Mouse (Mus musculus) ES-E14 (cell line): ENCODE measurements around the gene Olfr1137. TPM values are rescaled to one million over a fixed set of nuclear protein-coding genes. Genes with fewer than 3 reads are reported as not detected.

Experiments used
- DNase-seq: peaks from one replicate; pipeline ENCODE4 v3.0.0-alpha.2; 2013; ENCODE audit warnings: low read depth, low spot score
- H3K27ac ChIP-seq: 2 replicates; pipeline ENCODE4 v1.5.1; 2012; ENCODE audit warnings: low read depth, mild to moderate bottlenecking, low read length, moderate library complexity, mixed read lengths; ENCODE audit not compliant: poor library complexity, insufficient read depth, severe bottlenecking
- H3K36me3 ChIP-seq: 2 replicates; pipeline ENCODE4 v1.6.1; 2012; ENCODE audit warnings: mild to moderate bottlenecking, low read length, moderate library complexity, mixed read lengths; ENCODE audit not compliant: control insufficient read depth, poor library complexity, insufficient read depth, severe bottlenecking
- H3K4me1 ChIP-seq, 2 experiments: fragments of 150-350 bp in 1 of 2; sonication (generic) in 1 of 2; 2 replicates each; pipeline ENCODE4 v1.6.1; 2012; ENCODE audit warnings: low read length in 2 of 2, mild to moderate bottlenecking in 1 of 2, mixed read lengths in 1 of 2; ENCODE audit not compliant: control insufficient read depth in 2 of 2, insufficient read depth in 2 of 2, poor library complexity in 1 of 2
- H3K4me3 ChIP-seq, 2 experiments: fragments of 150-350 bp in 1 of 2; sonication (generic) in 1 of 2; 2 replicates each; pipeline ENCODE4 v1.5.1; 2012; ENCODE audit warnings: low read length in 2 of 2, low read depth in 1 of 2, mild to moderate bottlenecking in 1 of 2, mixed read lengths in 1 of 2; ENCODE audit not compliant: insufficient read depth in 1 of 2, poor library complexity in 1 of 2, severe bottlenecking in 1 of 2
- H3K9ac ChIP-seq: 2 replicates; pipeline ENCODE4 v1.6.1; 2012; ENCODE audit warnings: low read depth, mild to moderate bottlenecking, low read length, mixed read lengths; ENCODE audit not compliant: poor library complexity, insufficient read depth, severe bottlenecking
- H3K9me3 ChIP-seq: fragments of 150-350 bp; sonication (generic); 2 replicates; pipeline ENCODE4 v1.6.1; 2012; ENCODE audit warnings: low read depth, mild to moderate bottlenecking, low read length; ENCODE audit not compliant: control insufficient read depth, insufficient read depth
- CHD2 ChIP-seq: IDR thresholded peaks from 2 replicates; pipeline ENCODE4 v1.6.1; 2014; ENCODE audit warnings: mild to moderate bottlenecking, low read depth, low read length, inconsistent platforms
- HCFC1 ChIP-seq: IDR thresholded peaks from 2 replicates; pipeline ENCODE4 v1.6.1; 2012; ENCODE audit warnings: low read length, inconsistent platforms, borderline replicate concordance; ENCODE audit not compliant: insufficient read depth
- MAFK ChIP-seq: IDR thresholded peaks from 2 replicates; pipeline ENCODE4 v1.6.1; 2014; ENCODE audit warnings: mild to moderate bottlenecking, low read depth, low read length, inconsistent platforms; ENCODE audit not compliant: insufficient read depth
- ZC3H11A ChIP-seq: IDR thresholded peaks from 2 replicates; pipeline ENCODE4 v1.6.1; 2012; ENCODE audit warnings: low read depth, mild to moderate bottlenecking, inconsistent platforms, low read length, borderline replicate concordance
- ZNF384 ChIP-seq: IDR thresholded peaks from 2 replicates; pipeline ENCODE4 v1.6.1; 2012; ENCODE audit warnings: low read depth, low read length, inconsistent platforms
- in situ Hi-C, 2 experiments: fragments of 600-800 bp; cut with MboI; formaldehyde crosslinking; loops; one replicate each; pipeline ENCODE4 v1.15.1; 2025; ENCODE audit warnings: low sequenced_read_pairs in 2 of 2, inconsistent platforms in 1 of 2; ENCODE audit not compliant: unreplicated experiment in 2 of 2
- total RNA-seq: library from RNA; depleted of rRNA; stranded (reverse); fragments of 300-350 nt; gene quantifications from 2 replicates; pipeline ENCODE4 v1.2.3, GENCODE M21; 2012; rRNA removed

Olfr1137 gene
- total RNA-seq: not detected in 2 replicates

DNA sequence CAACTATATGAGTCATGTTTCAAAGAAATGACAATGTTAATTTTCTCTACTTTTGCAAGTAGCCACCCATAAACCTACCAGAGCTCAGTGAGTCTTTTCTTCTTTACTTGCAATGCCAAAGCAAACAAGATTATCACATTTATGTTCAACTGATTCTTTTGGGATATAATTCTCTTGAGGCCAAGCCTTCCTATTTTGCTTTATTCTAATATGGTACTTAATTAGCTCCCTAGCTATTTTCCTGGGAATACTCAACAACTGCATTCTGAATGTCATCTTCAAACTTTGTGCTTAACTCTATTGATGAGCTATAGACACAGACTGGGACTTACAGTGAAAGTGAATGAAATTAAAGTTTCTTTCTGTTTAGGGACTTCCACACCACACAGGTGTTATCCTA, at the start of gene Olfr1137:
TSS of gene Olfr1137 (minus strand) at position 101 of the 400 bp plus-strand sequence.
- Histone ChIP-seq H3K9me3 (no peaks in the 10 kb centered on the region), H3K4me1 (no peaks in the 10 kb centered on the region), H3K27ac (no peak within 1 kb of the TSS), H3K9ac (no peak within 1 kb of the TSS), H3K4me3 (no peak within 1 kb of the TSS), H3K36me3 (no peaks in the 10 kb centered on the region)
- TF ChIP-seq ZC3H11A (no peak), ZNF384 (no peak), MAFK (no peak), CHD2 (no peak), HCFC1 (no peak)
- DNase-seq: no peak
- in situ Hi-C loops: no loop called here

DNA sequence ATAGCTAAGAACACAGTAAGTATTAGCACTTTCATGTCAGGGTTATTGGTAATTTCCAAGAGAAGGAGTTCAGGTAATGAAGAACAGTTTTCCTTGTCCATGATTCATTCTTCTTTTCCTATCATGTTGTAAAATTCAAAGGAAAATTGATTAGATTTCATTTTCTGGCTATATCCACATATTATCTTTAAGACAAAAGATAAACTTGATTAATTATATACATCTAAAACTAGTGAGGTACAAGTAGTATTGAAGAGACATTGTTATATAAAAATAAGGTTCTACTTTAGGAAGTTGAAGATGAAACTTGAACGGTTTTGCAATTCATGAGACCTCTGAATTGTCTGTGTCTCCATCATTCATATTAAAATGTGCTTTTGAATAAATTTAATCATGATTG, 40.9 kb upstream of the Olfr1137 start, which contains the start of gene Olfr1141:
TSS of gene Olfr1141 (minus strand) at position 101 of the 400 bp plus-strand sequence.
- H3K27ac ChIP-seq: no peak within 1 kb of the TSS
- in situ Hi-C loops: no loop called here
- DNase-seq: no peak
- no peaks in the 10 kb centered on the region for H3K36me3 ChIP-seq
- H3K9me3 ChIP-seq: no peaks in the 10 kb centered on the region
- TF ChIP-seq CHD2 (no peak), MAFK (no peak), HCFC1 (no peak), ZNF384 (no peak), ZC3H11A (no peak)
- no peaks in the 10 kb centered on the region for H3K4me1 ChIP-seq
- H3K9ac ChIP-seq: no peak within 1 kb of the TSS
- H3K4me3 ChIP-seq: no peak within 1 kb of the TSS

DNA sequence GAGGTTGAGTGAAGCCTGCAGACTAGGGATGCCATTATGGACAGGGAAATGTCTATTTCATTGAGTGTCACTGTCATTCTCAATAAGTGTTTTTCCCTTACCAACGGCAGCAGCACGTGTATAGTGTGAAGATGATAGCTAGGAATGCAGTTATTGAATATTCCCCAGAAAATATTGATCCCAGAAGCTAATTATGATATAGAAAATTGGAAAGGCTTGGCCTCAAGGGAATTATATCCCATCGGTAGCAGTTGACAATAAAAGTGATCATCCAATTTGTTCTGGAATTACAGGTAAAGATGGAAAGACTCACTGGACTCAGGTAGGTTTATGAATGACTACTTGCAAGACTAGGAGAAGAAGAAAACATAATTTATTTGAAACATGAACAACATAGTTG, 30.5 kb upstream of the Olfr1137 start, which contains the start of gene Olfr1140:
TSS of gene Olfr1140 (plus strand) at position 301 of the 400 bp plus-strand sequence.
- Histone ChIP-seq H3K4me3 (no peak within 1 kb of the TSS), H3K4me1 (no peaks in the 10 kb centered on the region), H3K27ac (no peak within 1 kb of the TSS), H3K9ac (no peak within 1 kb of the TSS), H3K36me3 (no peaks in the 10 kb centered on the region), H3K9me3 (no peaks in the 10 kb centered on the region)
- no peak for DNase-seq
- in situ Hi-C loops: no loop called here
- TF ChIP-seq MAFK (no peak), ZNF384 (no peak), CHD2 (no peak), ZC3H11A (no peak), HCFC1 (no peak)

DNA sequence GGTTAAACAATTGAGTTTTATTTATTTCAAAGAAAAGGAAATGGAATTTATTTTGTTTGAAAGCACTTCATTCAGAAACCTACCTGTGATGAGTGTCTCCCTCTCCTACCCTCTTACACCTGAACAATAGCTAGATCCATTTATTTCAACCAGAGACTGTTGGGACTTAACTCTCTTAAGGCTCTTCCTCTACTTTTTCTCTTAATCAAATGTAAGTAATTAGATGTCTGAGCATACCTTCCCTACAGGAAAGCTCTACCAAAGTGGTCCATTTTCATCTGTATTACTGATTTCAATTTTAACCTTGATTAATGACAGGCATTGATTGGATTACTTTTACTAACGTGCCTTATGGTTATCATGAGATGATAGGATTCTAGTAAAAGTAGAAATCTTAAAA, 26.9 kb upstream of the Olfr1137 start, which contains the start of gene Olfr1138:
TSS of gene Olfr1138 (minus strand) at position 101 of the 400 bp plus-strand sequence.
- Histone ChIP-seq H3K4me1 (no peaks in the 10 kb centered on the region), H3K36me3 (no peaks in the 10 kb centered on the region), H3K4me3 (no peak within 1 kb of the TSS), H3K9ac (no peak within 1 kb of the TSS), H3K9me3 (no peaks in the 10 kb centered on the region), H3K27ac (no peak within 1 kb of the TSS)
- TF ChIP-seq MAFK: no peak
- no peak for TF ChIP-seq CHD2
- no peak for TF ChIP-seq HCFC1
- no peak for TF ChIP-seq ZC3H11A
- no peak for TF ChIP-seq ZNF384
- in situ Hi-C loops: no loop called here
- DNase-seq: no peak

DNA sequence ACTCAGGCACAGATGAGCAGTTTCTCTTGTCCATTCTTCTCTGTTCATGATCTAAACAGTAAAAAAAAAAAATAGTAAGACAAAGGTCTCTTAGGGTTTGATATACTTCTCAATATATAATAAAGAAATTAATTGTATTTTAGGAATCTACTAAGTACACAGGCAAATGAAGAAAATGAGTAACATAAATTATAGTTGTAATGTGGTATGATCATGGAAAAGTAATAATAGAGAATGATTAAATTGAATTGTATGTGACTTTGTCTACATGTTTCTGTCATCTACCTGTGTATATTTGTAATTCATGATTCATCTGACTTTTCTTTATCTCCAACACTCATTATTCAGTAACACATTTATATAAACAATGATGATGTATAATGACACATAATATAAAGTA, 19.1 kb downstream of the Olfr1137 start, which contains the start of gene Olfr1136:
TSS of gene Olfr1136 (minus strand) at position 101 of the 400 bp plus-strand sequence.
- no peak for DNase-seq
- no peaks in the 10 kb centered on the region for H3K9me3 ChIP-seq
- H3K36me3 ChIP-seq: no peaks in the 10 kb centered on the region
- no peaks in the 10 kb centered on the region for H3K4me1 ChIP-seq
- no peak within 1 kb of the TSS for H3K9ac ChIP-seq
- H3K27ac ChIP-seq: no peak within 1 kb of the TSS
- in situ Hi-C loops: no loop called here
- no peak within 1 kb of the TSS for H3K4me3 ChIP-seq
- TF ChIP-seq HCFC1 (no peak), CHD2 (no peak), ZNF384 (no peak), ZC3H11A (no peak), MAFK (no peak)
